Mouse (Mus musculus) lung, postnatal 0 days (tissue): ENCODE measurements around the gene Id1.

Experiments
- CTCF ChIP-seq: IDR thresholded peaks from 2 replicates; pipeline ENCODE4 v1.5.1; 2016; ENCODE audit warnings: antibody characterized with exemption, mild to moderate bottlenecking
- EP300 ChIP-seq: IDR thresholded peaks from 2 replicates; pipeline ENCODE4 v1.6.1; 2016; ENCODE audit warnings: antibody characterized with exemption, mild to moderate bottlenecking, control low read depth

GRCm38 (mm10) chr2:152704256-152704605 lies 31.8 kb upstream of the Id1 start:
- TF ChIP-seq CTCF, result no peak
- no peak for TF ChIP-seq EP300
